Mouse (Mus musculus): ENCODE measurements at regions not wholly inside any gene's neighbourhood (a gene's known extent, or its start where the extent isn't known, plus 50 kb on each side); places are given as distances from the start of the nearest gene placed in this dataset.
"Not testable (repeated sequence)": the region's sequence is repeated elsewhere in the genome, so short reads cannot be mapped to it uniquely, and the experiment has no call there.

- no peaks in the 10 kb centered on the region for H3K4me1 ChIP-seq (ENCODE audit: control insufficient read depth, insufficient read depth, low read length)
- H3K4me3 ChIP-seq (ENCODE audit: insufficient read depth, low read length) = no peak overlapping the region
- no peak overlapping the region for H3K27ac ChIP-seq (ENCODE audit: insufficient read depth, low read length)
- TF ChIP-seq POLR2A (IDR thresholded peaks at IDR 0.05; ENCODE audit: low read depth, low read length) = no peak
- no peak for TF ChIP-seq CTCF (IDR thresholded peaks at IDR 0.05; ENCODE audit: borderline replicate concordance, insufficient read depth, low read length)
Measured at GRCm38 (mm10) chr16:12638971-12639640, 470.4 kb upstream of the Ercc4 start.

GRCm38 (mm10) chr16:12643053-12643452 is 466.4 kb upstream of the Ercc4 start:
- TF ChIP-seq POLR2A (IDR thresholded peaks at IDR 0.05; ENCODE audit: low read depth, low read length) = no peak
- no peak for TF ChIP-seq CTCF (IDR thresholded peaks at IDR 0.05; ENCODE audit: borderline replicate concordance, insufficient read depth, low read length)
- H3K4me3 ChIP-seq (ENCODE audit: insufficient read depth, low read length) = no peak overlapping the region
- H3K4me1 ChIP-seq (ENCODE audit: control insufficient read depth, insufficient read depth, low read length) = no peaks in the 10 kb centered on the region
- no peak overlapping the region for H3K27ac ChIP-seq (ENCODE audit: insufficient read depth, low read length)

- no peak for TF ChIP-seq CTCF (IDR thresholded peaks at IDR 0.05; ENCODE audit: borderline replicate concordance, insufficient read depth, low read length)
- TF ChIP-seq POLR2A (IDR thresholded peaks at IDR 0.05; ENCODE audit: low read depth, low read length) = no peak
- no peak overlapping the region for H3K4me3 ChIP-seq (ENCODE audit: insufficient read depth, low read length)
- no peaks in the 10 kb centered on the region for H3K4me1 ChIP-seq (ENCODE audit: control insufficient read depth, insufficient read depth, low read length)
- no peak overlapping the region for H3K27ac ChIP-seq (ENCODE audit: insufficient read depth, low read length)
Measured at GRCm38 (mm10) chr16:12644621-12645020, 464.9 kb upstream of the Ercc4 start.

- Histone ChIP-seq H3K4me3 (ENCODE audit: insufficient read depth, low read length) (no peak overlapping the region), H3K4me1 (ENCODE audit: control insufficient read depth, insufficient read depth, low read length) (no peaks in the 10 kb centered on the region), H3K27ac (ENCODE audit: insufficient read depth, low read length) (no peak overlapping the region)
- TF ChIP-seq POLR2A (IDR thresholded peaks at IDR 0.05; ENCODE audit: low read depth, low read length) (no peak), CTCF (IDR thresholded peaks at IDR 0.05; ENCODE audit: borderline replicate concordance, insufficient read depth, low read length) (no peak)
Measured at GRCm38 (mm10) chr16:12652180-12652579, 457.3 kb upstream of the Ercc4 start.

- H3K27ac ChIP-seq (ENCODE audit: insufficient read depth, low read length); H3K4me3 ChIP-seq (ENCODE audit: insufficient read depth, low read length); H3K4me1 ChIP-seq (ENCODE audit: control insufficient read depth, insufficient read depth, low read length): not testable (repeated sequence)
Measured at GRCm38 (mm10) chr16:12673656-12674055, 435.8 kb upstream of the Ercc4 start.

GRCm38 (mm10) chr16:12681474-12681873 is 428.0 kb upstream of the Ercc4 start:
- Histone ChIP-seq H3K4me1 (ENCODE audit: control insufficient read depth, insufficient read depth, low read length) (no peaks in the 10 kb centered on the region), H3K4me3 (ENCODE audit: insufficient read depth, low read length) (no peak overlapping the region)
- TF ChIP-seq POLR2A (IDR thresholded peaks at IDR 0.05; ENCODE audit: low read depth, low read length) (no peak), CTCF (IDR thresholded peaks at IDR 0.05; ENCODE audit: borderline replicate concordance, insufficient read depth, low read length) (no peak)

GRCm38 (mm10) chr16:12685816-12686215 is 423.7 kb upstream of the Ercc4 start:
- H3K27ac ChIP-seq (ENCODE audit: insufficient read depth, low read length) = no peak overlapping the region
- H3K4me3 ChIP-seq (ENCODE audit: insufficient read depth, low read length) = no peak overlapping the region
- no peaks in the 10 kb centered on the region for H3K4me1 ChIP-seq (ENCODE audit: control insufficient read depth, insufficient read depth, low read length)
- TF ChIP-seq CTCF (IDR thresholded peaks at IDR 0.05; ENCODE audit: borderline replicate concordance, insufficient read depth, low read length) = no peak
- no peak for TF ChIP-seq POLR2A (IDR thresholded peaks at IDR 0.05; ENCODE audit: low read depth, low read length)

More at GRCm38 (mm10) chr16:12681474-12681873, 428.0 kb upstream of the Ercc4 start:
- H3K27ac ChIP-seq (ENCODE audit: insufficient read depth, low read length) = no peak overlapping the region

- no peak overlapping the region for H3K27ac ChIP-seq (ENCODE audit: insufficient read depth, low read length)
- no peaks in the 10 kb centered on the region for H3K4me1 ChIP-seq (ENCODE audit: control insufficient read depth, insufficient read depth, low read length)
- H3K4me3 ChIP-seq (ENCODE audit: insufficient read depth, low read length) = no peak overlapping the region
- TF ChIP-seq POLR2A (IDR thresholded peaks at IDR 0.05; ENCODE audit: low read depth, low read length) (no peak), CTCF (IDR thresholded peaks at IDR 0.05; ENCODE audit: borderline replicate concordance, insufficient read depth, low read length) (no peak)
Measured at GRCm38 (mm10) chr16:12691776-12692175, 417.7 kb upstream of the Ercc4 start.

GRCm38 (mm10) chr16:12692739-12693292 is 416.7 kb upstream of the Ercc4 start:
- Histone ChIP-seq H3K4me1 (ENCODE audit: control insufficient read depth, insufficient read depth, low read length) (no peaks in the 10 kb centered on the region), H3K27ac (ENCODE audit: insufficient read depth, low read length) (no peak overlapping the region), H3K4me3 (ENCODE audit: insufficient read depth, low read length) (no peak overlapping the region)
- TF ChIP-seq POLR2A (IDR thresholded peaks at IDR 0.05; ENCODE audit: low read depth, low read length) = no peak
- no peak for TF ChIP-seq CTCF (IDR thresholded peaks at IDR 0.05; ENCODE audit: borderline replicate concordance, insufficient read depth, low read length)

- no peak overlapping the region for H3K27ac ChIP-seq (ENCODE audit: insufficient read depth, low read length)
- no peak for TF ChIP-seq CTCF (IDR thresholded peaks at IDR 0.05; ENCODE audit: borderline replicate concordance, insufficient read depth, low read length)
- TF ChIP-seq POLR2A (IDR thresholded peaks at IDR 0.05; ENCODE audit: low read depth, low read length) = no peak
- no peak overlapping the region for H3K4me3 ChIP-seq (ENCODE audit: insufficient read depth, low read length)
- no peaks in the 10 kb centered on the region for H3K4me1 ChIP-seq (ENCODE audit: control insufficient read depth, insufficient read depth, low read length)
Measured at GRCm38 (mm10) chr16:12693346-12693745, 416.1 kb upstream of the Ercc4 start.
